Mouse (Mus musculus) heart, adult 2 months (tissue): ENCODE results near the gene Ccdc141.

ENCODE experiments used
- CTCF ChIP-seq: fragments of 200-600 bp; IDR thresholded peaks from 2 replicates; pipeline ENCODE4 v1.8.1; 2022; ENCODE audit warnings: antibody characterized with exemption, mild to moderate bottlenecking, moderate library complexity
- EP300 ChIP-seq: fragments of 200-500 bp; IDR thresholded peaks from 2 replicates; pipeline ENCODE4 v1.6.1; 2011; ENCODE audit warnings: low read depth, low read length, control low read depth; ENCODE audit not compliant: insufficient read depth
- POLR2A ChIP-seq: fragments of 200-500 bp; IDR thresholded peaks from 2 replicates; pipeline ENCODE4 v1.6.1; 2011; ENCODE audit warnings: mild to moderate bottlenecking, low read depth, low read length, control low read depth; ENCODE audit not compliant: insufficient read depth

DNA sequence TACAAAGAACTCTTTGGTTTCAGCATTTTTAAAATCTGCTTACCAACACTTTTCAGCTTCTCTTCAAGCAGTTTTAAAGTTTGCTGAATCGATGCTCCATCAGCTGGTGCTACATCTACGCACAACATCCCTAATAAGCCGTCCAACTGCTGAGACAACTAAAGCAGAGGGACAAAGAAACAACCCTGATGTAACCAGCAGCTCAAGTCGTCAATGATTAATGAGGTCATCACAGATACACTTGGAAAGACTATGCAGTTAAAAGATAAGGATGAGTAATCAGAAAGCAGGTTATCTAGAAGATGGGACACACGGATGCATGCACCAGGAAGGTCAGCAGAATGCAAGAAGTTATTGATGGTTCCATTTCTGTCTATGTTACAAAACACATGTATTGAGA is 27.8 kb upstream of the Ccdc141 start:
- TF ChIP-seq CTCF, result no peak
- no peak for TF ChIP-seq POLR2A
- no peak for TF ChIP-seq EP300
